Mouse (Mus musculus): ENCODE results near the gene Ttyh1. TPM values are rescaled to one million over a fixed set of nuclear protein-coding genes. Genes with fewer than 3 reads are reported as not detected.

Gene Ttyh1
- polyA plus RNA-seq, 1 experiment from 2014 or later, result 2.6 TPM

- WGBS, result 2% methylated on average over 10 of the region's 10 CpGs
- H3K9ac ChIP-seq, result no peak overlapping the region
- no peaks in the 10 kb centered on the region for H3K36me3 ChIP-seq
- no peaks in the 10 kb centered on the region for H3K9me3 ChIP-seq
- H3K4me2 ChIP-seq, result peak overlapping the region; percentile 38
- H3K27me3 ChIP-seq, result peaks cover 25% of the 10 kb centered on the region
- ATAC-seq (ENCODE audit: insufficient number of reproducible peaks, low FRiP score, low TSS enrichment, low read depth), result peak; percentile 27; the same call in 1 of the 2 replicates
- H3K27ac ChIP-seq, result no peak overlapping the region
- 0 out of 2 replicates have a peak overlapping the region, but pooled peaks have one; percentile 13 for H3K4me3 ChIP-seq
- peaks cover 24% of the 10 kb centered on the region for H3K4me1 ChIP-seq
Measured at GRCm38 (mm10) chr7:4124315-4124759, 5.1 kb downstream of the Ttyh1 start.

- Histone ChIP-seq H3K4me2 (peak overlapping the region; percentile 38), H3K4me3 (0 out of 2 replicates have a peak overlapping the region, but pooled peaks have one; percentile 13), H3K27ac (no peak overlapping the region), H3K27me3 (peaks cover 20% of the 10 kb centered on the region), H3K9me3 (no peaks in the 10 kb centered on the region), H3K4me1 (peaks cover 19% of the 10 kb centered on the region), H3K36me3 (no peaks in the 10 kb centered on the region), H3K9ac (no peak overlapping the region)
- WGBS, result 17% methylated on average over 5 of the region's 5 CpGs
- no peak for ATAC-seq (ENCODE audit: insufficient number of reproducible peaks, low FRiP score, low TSS enrichment, low read depth)
Measured at GRCm38 (mm10) chr7:4124856-4125255, 5.6 kb downstream of the Ttyh1 start.

GRCm38 (mm10) chr7:4125306-4125705, 6.1 kb downstream of the Ttyh1 start:
- ATAC-seq (ENCODE audit: insufficient number of reproducible peaks, low FRiP score, low TSS enrichment, low read depth), result no peak
- no peak overlapping the region for H3K27ac ChIP-seq
- H3K36me3 ChIP-seq, result no peaks in the 10 kb centered on the region
- no peak overlapping the region for H3K9ac ChIP-seq
- no peak overlapping the region for H3K4me2 ChIP-seq
- H3K9me3 ChIP-seq, result no peaks in the 10 kb centered on the region
- WGBS, result 27% methylated on average over 9 of the region's 9 CpGs
- H3K4me3 ChIP-seq, result no peak overlapping the region
- peaks cover 15% of the 10 kb centered on the region for H3K27me3 ChIP-seq
- peaks cover 18% of the 10 kb centered on the region for H3K4me1 ChIP-seq

- no peaks in the 10 kb centered on the region for H3K36me3 ChIP-seq
- no peak overlapping the region for H3K27ac ChIP-seq
- H3K27me3 ChIP-seq, result no peaks in the 10 kb centered on the region; the same call in 1 of the 2 replicates
- H3K9ac ChIP-seq, result no peak overlapping the region
- H3K4me1 ChIP-seq, result peaks cover 28% of the 10 kb centered on the region
- no peak for ATAC-seq (ENCODE audit: insufficient number of reproducible peaks, low FRiP score, low TSS enrichment, low read depth)
- no peak overlapping the region for H3K4me2 ChIP-seq
- WGBS, result 86% methylated on average over 11 of the region's 11 CpGs
- no peak overlapping the region for H3K4me3 ChIP-seq
- H3K9me3 ChIP-seq, result no peaks in the 10 kb centered on the region
Measured at GRCm38 (mm10) chr7:4126992-4127785, 8.0 kb downstream of the Ttyh1 start.

- H3K27me3 ChIP-seq, result no peaks in the 10 kb centered on the region; the same call in 1 of the 2 replicates
- WGBS, result 86% methylated on average over 4 of the region's 4 CpGs
- peaks cover 28% of the 10 kb centered on the region for H3K4me1 ChIP-seq
- no peak overlapping the region for H3K4me3 ChIP-seq
- no peak for ATAC-seq (ENCODE audit: insufficient number of reproducible peaks, low FRiP score, low TSS enrichment, low read depth)
- no peak overlapping the region for H3K4me2 ChIP-seq
- no peaks in the 10 kb centered on the region for H3K36me3 ChIP-seq
- no peak overlapping the region for H3K9ac ChIP-seq
- no peaks in the 10 kb centered on the region for H3K9me3 ChIP-seq
- no peak overlapping the region for H3K27ac ChIP-seq
Measured at GRCm38 (mm10) chr7:4127894-4128293, 8.7 kb downstream of the Ttyh1 start.

GRCm38 (mm10) chr7:4128860-4129259, 9.7 kb downstream of the Ttyh1 start:
- H3K4me1 ChIP-seq, result peaks cover 25% of the 10 kb centered on the region
- no peaks in the 10 kb centered on the region for H3K27me3 ChIP-seq
- 43% methylated on average over 6 of the region's 6 CpGs for WGBS
- no peak overlapping the region for H3K4me3 ChIP-seq
- H3K9me3 ChIP-seq, result no peaks in the 10 kb centered on the region
- ATAC-seq (ENCODE audit: insufficient number of reproducible peaks, low FRiP score, low TSS enrichment, low read depth), result no peak
- no peak overlapping the region for H3K4me2 ChIP-seq
- no peak overlapping the region for H3K9ac ChIP-seq
- no peak overlapping the region for H3K27ac ChIP-seq
- no peaks in the 10 kb centered on the region for H3K36me3 ChIP-seq

- Histone ChIP-seq H3K27ac (no peak overlapping the region; the same call in 1 of the 2 replicates), H3K27me3 (no peaks in the 10 kb centered on the region), H3K4me2 (peak overlapping the region; percentile 17; the same call in 1 of the 2 replicates), H3K9ac (no peak overlapping the region), H3K9me3 (no peaks in the 10 kb centered on the region), H3K4me1 (peaks cover 17% of the 10 kb centered on the region; the same call in 1 of the 2 replicates), H3K36me3 (no peaks in the 10 kb centered on the region), H3K4me3 (no peak overlapping the region)
- WGBS, result 33% methylated on average over 13 of the region's 13 CpGs
- peak; percentile 60; the same call in 1 of the 2 replicates for ATAC-seq (ENCODE audit: insufficient number of reproducible peaks, low FRiP score, low TSS enrichment, low read depth)
Measured at GRCm38 (mm10) chr7:4130686-4131452, 11.7 kb downstream of the Ttyh1 start.

- H3K4me2 ChIP-seq, result no peak overlapping the region
- no peak for ATAC-seq (ENCODE audit: insufficient number of reproducible peaks, low FRiP score, low TSS enrichment, low read depth)
- H3K27me3 ChIP-seq, result no peaks in the 10 kb centered on the region
- peaks cover 17% of the 10 kb centered on the region; the same call in 1 of the 2 replicates for H3K4me1 ChIP-seq
- no peaks in the 10 kb centered on the region for H3K9me3 ChIP-seq
- H3K9ac ChIP-seq, result no peak overlapping the region
- 89% methylated on average over 8 of the region's 8 CpGs for WGBS
- H3K36me3 ChIP-seq, result no peaks in the 10 kb centered on the region
- H3K27ac ChIP-seq, result no peak overlapping the region
- no peak overlapping the region for H3K4me3 ChIP-seq
Measured at GRCm38 (mm10) chr7:4131964-4132363, 12.8 kb downstream of the Ttyh1 start.

- Histone ChIP-seq H3K4me1 (peaks cover 18% of the 10 kb centered on the region), H3K4me2 (no peak overlapping the region), H3K4me3 (no peak overlapping the region), H3K36me3 (no peaks in the 10 kb centered on the region), H3K27me3 (no peaks in the 10 kb centered on the region), H3K27ac (no peak overlapping the region), H3K9me3 (no peaks in the 10 kb centered on the region), H3K9ac (no peak overlapping the region)
- no peak for ATAC-seq (ENCODE audit: insufficient number of reproducible peaks, low FRiP score, low TSS enrichment, low read depth)
- 86% methylated on average over 3 of the region's 3 CpGs for WGBS
Measured at GRCm38 (mm10) chr7:4132581-4132980, 13.4 kb downstream of the Ttyh1 start.

- Histone ChIP-seq H3K27ac (no peak overlapping the region), H3K9ac (no peak overlapping the region), H3K4me1 (peaks cover 22% of the 10 kb centered on the region), H3K9me3 (no peaks in the 10 kb centered on the region), H3K4me3 (no peak overlapping the region), H3K4me2 (no peak overlapping the region), H3K27me3 (no peaks in the 10 kb centered on the region), H3K36me3 (no peaks in the 10 kb centered on the region)
- WGBS, result 76% methylated on average over 6 of the region's 7 CpGs
- ATAC-seq (ENCODE audit: insufficient number of reproducible peaks, low FRiP score, low TSS enrichment, low read depth), result no peak
Measured at GRCm38 (mm10) chr7:4132998-4133397, 13.8 kb downstream of the Ttyh1 start.

GRCm38 (mm10) chr7:4134911-4135310, 15.7 kb downstream of the Ttyh1 start:
- Histone ChIP-seq H3K9me3 (no peaks in the 10 kb centered on the region), H3K4me2 (no peak overlapping the region), H3K9ac (no peak overlapping the region), H3K27ac (no peak overlapping the region), H3K27me3 (no peaks in the 10 kb centered on the region), H3K4me3 (no peak overlapping the region), H3K4me1 (peaks cover 27% of the 10 kb centered on the region), H3K36me3 (peaks cover 15% of the 10 kb centered on the region)
- WGBS, result 81% methylated on average over 5 of the region's 5 CpGs
- no peak for ATAC-seq (ENCODE audit: insufficient number of reproducible peaks, low FRiP score, low TSS enrichment, low read depth)

- 0% methylated on average over 16 of the region's 16 CpGs for WGBS
- peak; percentile 3; the same call in 1 of the 2 replicates for ATAC-seq (ENCODE audit: insufficient number of reproducible peaks, low FRiP score, low TSS enrichment, low read depth)
- Histone ChIP-seq H3K9me3 (no peaks in the 10 kb centered on the region), H3K4me2 (peak overlapping the region; percentile 61), H3K27ac (peak overlapping the region; percentile 83), H3K9ac (peak overlapping the region; percentile 53), H3K4me3 (peak overlapping the region; percentile 93), H3K27me3 (no peaks in the 10 kb centered on the region), H3K4me1 (peaks cover 19% of the 10 kb centered on the region), H3K36me3 (peaks cover 30% of the 10 kb centered on the region)
Measured at GRCm38 (mm10) chr7:4136404-4136770, 17.2 kb downstream of the Ttyh1 start.
